Mouse (Mus musculus) heart, postnatal 25 days (tissue): ENCODE measurements around the gene Rhbdd1. TPM values are rescaled to one million over a fixed set of nuclear protein-coding genes. Genes with fewer than 3 reads are reported as not detected.
A peak's percentile ranks its signal among the peaks of the same experiment; 100 is the strongest.

Experiments used
- DNase-seq: peaks from one replicate; pipeline ENCODE4 v3.0.0; 2022; ENCODE audit warnings: low spot score
- intact Hi-C: fragments of 180-260 bp; cut with DNase I; formaldehyde crosslinking; loops from one replicate; pipeline ENCODE4 v1.15.1; 2025
- total RNA-seq, 2 experiments: library from RNA; stranded (reverse); gene quantifications; 2 replicates each; pipeline ENCODE4 v1.2.3; 2021

Gene Rhbdd1
- total RNA-seq, 2 experiments from 2014 or later: 10.2 TPM

- DNase-seq: no peak
- intact Hi-C loops: no loop called here
Observed at GRCm38 (mm10) chr1:82410548-82410947, 94.3 kb downstream of the Rhbdd1 start.

GRCm38 (mm10) chr1:82411521-82411920 lies 95.3 kb downstream of the Rhbdd1 start:
- intact Hi-C loops: no loop called here
- no peak for DNase-seq

- intact Hi-C loops: no loop called here
- no peak for DNase-seq
Observed at GRCm38 (mm10) chr1:82412085-82412484, 95.8 kb downstream of the Rhbdd1 start.

- intact Hi-C loops: no loop called here
- no peak for DNase-seq
Observed at GRCm38 (mm10) chr1:82414434-82415045, 98.3 kb downstream of the Rhbdd1 start.

GRCm38 (mm10) chr1:82415641-82416040 lies 99.4 kb downstream of the Rhbdd1 start:
- no peak for DNase-seq
- intact Hi-C loops: no loop called here

GRCm38 (mm10) chr1:82427729-82428128 lies 111.5 kb downstream of the Rhbdd1 start:
- intact Hi-C loops: no loop called here
- DNase-seq: no peak

- no peak for DNase-seq
- intact Hi-C loops: no loop called here
Observed at GRCm38 (mm10) chr1:82429061-82429460, 112.8 kb downstream of the Rhbdd1 start.

- intact Hi-C loops: loop anchor here (1.0 to 10.0 kb wide), 5 partner anchors 43 to 1116 kb away; partner anchors contain the start of genes Irs1 and Rhbdd1
- DNase-seq: no peak
Observed at GRCm38 (mm10) chr1:82432919-82433648, 116.8 kb downstream of the Rhbdd1 start.

- no peak for DNase-seq
- intact Hi-C loops: loop anchor here (5.0 to 10.0 kb wide), 4 partner anchors 116 to 1116 kb away; partner anchors contain the start of genes Irs1 and Rhbdd1
Observed at GRCm38 (mm10) chr1:82433649-82434005, 117.4 kb downstream of the Rhbdd1 start.

- intact Hi-C loops: loop anchor here (10.0 kb wide), 1 partner anchor 752 kb away; no protein-coding TSS in a partner anchor
- DNase-seq: no peak
Observed at GRCm38 (mm10) chr1:82437273-82437672, 121.0 kb downstream of the Rhbdd1 start.

- intact Hi-C loops: no loop called here
- no peak for DNase-seq
Observed at GRCm38 (mm10) chr1:82440123-82440522, 123.9 kb downstream of the Rhbdd1 start.

GRCm38 (mm10) chr1:82443517-82443916 lies 127.3 kb downstream of the Rhbdd1 start:
- no peak for DNase-seq
- intact Hi-C loops: no loop called here

- intact Hi-C loops: no loop called here
- peak; percentile 7 for DNase-seq
Observed at GRCm38 (mm10) chr1:82446049-82446448, 129.8 kb downstream of the Rhbdd1 start.

GRCm38 (mm10) chr1:82449851-82450250 lies 133.6 kb downstream of the Rhbdd1 start:
- intact Hi-C loops: no loop called here
- DNase-seq: no peak

- DNase-seq: no peak
- intact Hi-C loops: no loop called here
Observed at GRCm38 (mm10) chr1:82451927-82452651, 135.8 kb downstream of the Rhbdd1 start.

- intact Hi-C loops: no loop called here
Observed at GRCm38 (mm10) chr1:82454031-82454430, 137.8 kb downstream of the Rhbdd1 start.

GRCm38 (mm10) chr1:82459350-82459749 lies 143.1 kb downstream of the Rhbdd1 start:
- DNase-seq: no peak
- intact Hi-C loops: no loop called here

More at GRCm38 (mm10) chr1:82454031-82454430, 137.8 kb downstream of the Rhbdd1 start:
- DNase-seq: no peak

- no peak for DNase-seq
- intact Hi-C loops: no loop called here
Observed at GRCm38 (mm10) chr1:82459926-82460325, 143.7 kb downstream of the Rhbdd1 start.

GRCm38 (mm10) chr1:82461041-82461440 lies 144.8 kb downstream of the Rhbdd1 start:
- peak; percentile 43 for DNase-seq

GRCm38 (mm10) chr1:82465321-82465853 lies 149.1 kb downstream of the Rhbdd1 start:
- intact Hi-C loops: no loop called here
- no peak for DNase-seq

More at GRCm38 (mm10) chr1:82461041-82461440, 144.8 kb downstream of the Rhbdd1 start:
- intact Hi-C loops: no loop called here
